Mouse (Mus musculus) limb, embryonic 11.5 days (tissue): ENCODE data around the gene Iqcn. TPM values are rescaled to one million over a fixed set of nuclear protein-coding genes. Genes with fewer than 3 reads are reported as not detected.

ENCODE experiments used
- ATAC-seq: fragments of 200-750 bp; cut with Nextera tagmentation; 2 replicates; pipeline ENCODE4 v1.8.0; 2017; ENCODE audit warnings: low read depth; ENCODE audit not compliant: insufficient number of reproducible peaks, low FRiP score, low TSS enrichment
- DNase-seq: peaks from one replicate; pipeline ENCODE4 v3.0.0-alpha.2; 2015; ENCODE audit warnings: low spot score
- H3K27ac ChIP-seq: fragments of 300-500 bp; sonication (generic); replicated peaks from 2 replicates; pipeline ENCODE4 v1.5.1; 2014; ENCODE audit warnings: low read depth, mild to moderate bottlenecking, low read length
- H3K27me3 ChIP-seq: fragments of 300-500 bp; sonication (generic); 2 replicates; pipeline ENCODE4 v1.6.1; 2014; ENCODE audit warnings: mild to moderate bottlenecking, low read length, mixed read lengths; ENCODE audit not compliant: control insufficient read depth, insufficient read depth
- H3K36me3 ChIP-seq: fragments of 300-500 bp; sonication (generic); 2 replicates; pipeline ENCODE4 v1.6.1; 2014; ENCODE audit warnings: mild to moderate bottlenecking, low read length, moderate library complexity, mixed read lengths; ENCODE audit not compliant: control insufficient read depth, insufficient read depth
- H3K4me1 ChIP-seq: fragments of 300-500 bp; sonication (generic); 2 replicates; pipeline ENCODE4 v1.6.1; 2014; ENCODE audit warnings: low read length, mixed read lengths; ENCODE audit not compliant: control insufficient read depth, insufficient read depth
- H3K4me2 ChIP-seq: fragments of 300-500 bp; sonication (generic); 2 replicates; pipeline ENCODE4 v1.6.1; 2014; ENCODE audit warnings: low read depth, mild to moderate bottlenecking, moderate library complexity; ENCODE audit not compliant: severe bottlenecking
- H3K4me3 ChIP-seq: fragments of 300-500 bp; sonication (generic); 2 replicates; pipeline ENCODE4 v1.5.1; 2014; ENCODE audit warnings: low read depth, low read length
- H3K9ac ChIP-seq: fragments of 300-500 bp; sonication (generic); 2 replicates; pipeline ENCODE4 v1.6.1; 2014; ENCODE audit warnings: mild to moderate bottlenecking, low read length
- H3K9me3 ChIP-seq: fragments of 300-500 bp; sonication (generic); 2 replicates; pipeline ENCODE4 v1.6.1; 2016; ENCODE audit warnings: low read length; ENCODE audit not compliant: control insufficient read depth
- WGBS: fragments of 180-500 bp; shearing (Covaris S2); extraction: QIAGEN DNeasy Blood & Tissue Kit; methylation state at CpG from one replicate; pipeline ENCODE4 v1.1.7; 2014; 5-methylcytosine and 5-hydroxymethylcytosine counted together
- polyA plus RNA-seq: library from polyadenylated mRNA; unstranded; fragments of >200 nt; fragmentation: Nextera tagmentation; extraction: Ambion mirVana; gene quantifications from 2 replicates; pipeline ENCODE4 v1.2.1, GENCODE M21; 2014

Gene Iqcn
- polyA plus RNA-seq, 1 experiment from 2014 or later: not detected

- DNase-seq: no peak
- H3K4me3 ChIP-seq: no peak within 1 kb of the TSS
- H3K27me3 ChIP-seq: peaks cover 2% of the 10 kb centered on the region; the same call in 1 of the 2 replicates
- no peak for ATAC-seq
- H3K9ac ChIP-seq: no peak within 1 kb of the TSS
- H3K4me2 ChIP-seq: no peak within 1 kb of the TSS
- H3K27ac ChIP-seq: no peak within 1 kb of the TSS
- H3K9me3 ChIP-seq: no peaks in the 10 kb centered on the region
- no peaks in the 10 kb centered on the region for H3K36me3 ChIP-seq
- no peaks in the 10 kb centered on the region for H3K4me1 ChIP-seq
- WGBS: 61% methylated on average over 7 of the region's 7 CpGs
Observed at GRCm38 (mm10) chr8:70723486-70724210, 20.4 kb downstream of the Iqcn start, which contains the start of gene Pde4c. Gene Pde4c (plus strand): TSS chr8:70723720.

GRCm38 (mm10) chr8:70724216-70724615 lies 21.0 kb downstream of the Iqcn start:
- 76% methylated on average over 12 of the region's 12 CpGs for WGBS
- Histone ChIP-seq H3K9ac (no peak overlapping the region), H3K27me3 (peaks cover 4% of the 10 kb centered on the region), H3K4me3 (no peak overlapping the region), H3K36me3 (no peaks in the 10 kb centered on the region), H3K4me2 (no peak overlapping the region), H3K9me3 (no peaks in the 10 kb centered on the region), H3K27ac (no peak overlapping the region), H3K4me1 (no peaks in the 10 kb centered on the region)
- ATAC-seq: no peak
- DNase-seq: no peak

DNA sequence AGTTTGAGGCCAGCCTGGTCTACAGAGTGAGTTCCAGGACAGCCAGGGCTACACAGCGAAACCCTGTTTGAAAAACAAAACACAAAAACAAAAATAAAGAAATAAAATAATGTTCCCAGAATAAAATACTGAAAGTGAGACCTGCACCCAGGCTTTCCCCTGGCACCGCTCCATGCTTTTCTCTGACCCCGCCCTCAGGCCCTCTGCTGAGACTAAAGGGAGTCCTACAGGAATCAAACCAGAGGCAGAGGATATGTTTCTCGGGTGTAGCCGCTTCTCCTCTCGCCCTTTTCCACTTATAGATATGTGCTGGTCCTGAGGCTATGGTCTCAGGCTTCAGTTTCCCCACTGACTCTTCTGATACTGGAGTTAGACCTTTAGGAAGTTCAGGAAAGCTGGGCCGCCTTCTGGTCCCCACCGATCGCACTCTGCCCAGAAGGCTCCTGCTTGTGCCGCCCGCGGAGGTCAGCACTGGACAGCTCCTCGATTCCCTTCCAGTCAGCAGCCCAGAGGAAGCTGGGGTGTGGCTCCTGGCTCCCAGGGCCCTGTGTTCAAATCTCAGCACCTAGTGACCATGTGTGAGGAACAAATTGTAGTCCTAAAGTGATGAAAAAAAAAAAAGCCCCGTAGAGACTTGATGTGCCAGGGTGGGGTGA lies 22.7 kb downstream of the Iqcn start:
- no peak overlapping the region for H3K9ac ChIP-seq
- H3K4me3 ChIP-seq: no peak overlapping the region
- no peak for ATAC-seq
- H3K36me3 ChIP-seq: no peaks in the 10 kb centered on the region
- peaks cover 19% of the 10 kb centered on the region for H3K27me3 ChIP-seq
- no peak overlapping the region for H3K4me2 ChIP-seq
- WGBS: 22% methylated on average over 14 of the region's 14 CpGs
- no peaks in the 10 kb centered on the region for H3K4me1 ChIP-seq
- no peaks in the 10 kb centered on the region for H3K9me3 ChIP-seq
- DNase-seq: peak; percentile 77
- no peak overlapping the region for H3K27ac ChIP-seq

GRCm38 (mm10) chr8:70726721-70727120 lies 23.5 kb downstream of the Iqcn start:
- no peak overlapping the region for H3K9ac ChIP-seq
- H3K4me2 ChIP-seq: no peak overlapping the region
- no peak for ATAC-seq
- 40% methylated on average over 11 of the region's 11 CpGs for WGBS
- H3K4me1 ChIP-seq: no peaks in the 10 kb centered on the region
- no peak for DNase-seq
- no peaks in the 10 kb centered on the region for H3K36me3 ChIP-seq
- peaks cover 24% of the 10 kb centered on the region for H3K27me3 ChIP-seq
- no peaks in the 10 kb centered on the region for H3K9me3 ChIP-seq
- H3K4me3 ChIP-seq: no peak overlapping the region
- H3K27ac ChIP-seq: no peak overlapping the region

DNA sequence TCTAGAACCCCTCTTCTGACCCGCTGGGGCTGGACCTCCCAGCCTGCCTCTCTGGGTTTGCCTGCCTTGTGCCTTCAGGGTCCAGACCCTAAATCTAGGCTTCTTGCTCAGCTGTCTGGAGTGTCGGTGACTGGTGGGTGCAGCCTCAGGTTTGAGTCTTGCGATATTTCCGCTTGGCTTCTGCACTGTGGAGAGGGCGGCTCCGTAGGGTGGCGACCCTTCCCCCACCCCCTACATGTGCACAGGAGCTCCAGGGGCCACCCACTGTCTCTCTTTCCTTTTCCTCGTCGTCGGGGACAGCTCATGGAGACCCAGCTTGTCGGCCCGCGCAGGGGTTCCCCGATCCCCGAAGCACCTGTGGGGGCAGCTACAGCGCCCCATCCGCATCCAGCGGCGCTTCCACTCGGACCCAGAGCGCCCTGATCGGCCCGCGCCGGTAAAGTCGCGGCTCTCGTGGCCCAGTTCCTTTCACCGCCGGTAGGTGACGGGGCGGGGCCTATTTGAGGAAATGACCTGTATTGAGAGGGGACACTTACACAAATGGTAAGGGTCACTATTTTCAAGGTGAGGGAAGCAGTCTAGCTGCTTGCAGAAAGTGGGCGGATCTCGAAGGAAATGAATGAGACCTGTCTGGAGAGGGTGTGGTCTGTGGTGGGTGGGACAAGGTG lies 26.7 kb downstream of the Iqcn start:
- H3K27me3 ChIP-seq: peaks cover 24% of the 10 kb centered on the region
- no peaks in the 10 kb centered on the region for H3K36me3 ChIP-seq
- DNase-seq (peak; percentile 47), ATAC-seq (no peak; the same call in 1 of the 2 replicates)
- peak overlapping the region; percentile 9 for H3K4me3 ChIP-seq
- no peaks in the 10 kb centered on the region for H3K4me1 ChIP-seq
- H3K27ac ChIP-seq: no peak overlapping the region
- no peak overlapping the region for H3K9ac ChIP-seq
- WGBS: 2% methylated on average over 34 of the region's 34 CpGs
- no peaks in the 10 kb centered on the region for H3K9me3 ChIP-seq
- H3K4me2 ChIP-seq: peak overlapping the region; percentile 43

GRCm38 (mm10) chr8:70730956-70731355 lies 27.7 kb downstream of the Iqcn start:
- Histone ChIP-seq H3K9me3 (no peaks in the 10 kb centered on the region), H3K4me2 (no peak overlapping the region), H3K4me1 (no peaks in the 10 kb centered on the region), H3K4me3 (no peak overlapping the region), H3K9ac (no peak overlapping the region), H3K36me3 (no peaks in the 10 kb centered on the region), H3K27me3 (peaks cover 24% of the 10 kb centered on the region), H3K27ac (no peak overlapping the region)
- no peak for DNase-seq
- WGBS: 83% methylated on average over 4 of the region's 4 CpGs
- no peak for ATAC-seq

GRCm38 (mm10) chr8:70737705-70738104 lies 34.4 kb downstream of the Iqcn start:
- Histone ChIP-seq H3K9me3 (no peaks in the 10 kb centered on the region), H3K4me2 (no peak overlapping the region), H3K36me3 (no peaks in the 10 kb centered on the region), H3K4me1 (no peaks in the 10 kb centered on the region; the same call in 1 of the 2 replicates), H3K27me3 (peaks cover 16% of the 10 kb centered on the region), H3K27ac (no peak overlapping the region), H3K4me3 (no peak overlapping the region), H3K9ac (no peak overlapping the region)
- DNase-seq: no peak
- 78% methylated on average over 5 of the region's 5 CpGs for WGBS
- no peak for ATAC-seq

GRCm38 (mm10) chr8:70738211-70738610 lies 35.0 kb downstream of the Iqcn start:
- Histone ChIP-seq H3K4me2 (no peak overlapping the region; the same call in 1 of the 2 replicates), H3K9me3 (no peaks in the 10 kb centered on the region), H3K36me3 (no peaks in the 10 kb centered on the region), H3K9ac (no peak overlapping the region), H3K27me3 (peaks cover 21% of the 10 kb centered on the region), H3K27ac (no peak overlapping the region), H3K4me1 (peaks cover 5% of the 10 kb centered on the region), H3K4me3 (no peak overlapping the region)
- DNase-seq: no peak
- ATAC-seq: no peak
- 63% methylated on average over 3 of the region's 3 CpGs for WGBS
